Mouse (Mus musculus): ENCODE data around the gene Tbc1d16. TPM values are rescaled to one million over a fixed set of nuclear protein-coding genes. Genes with fewer than 3 reads are reported as not detected.
A peak's percentile ranks its signal among the peaks of the same experiment; 100 is the strongest.

Gene Tbc1d16
- polyA plus RNA-seq, 1 experiment from 2014 or later = 17.5 TPM

- 11% methylated on average over 8 of the region's 8 CpGs for WGBS
- ATAC-seq (ENCODE audit: insufficient read depth) = no peak
- TF ChIP-seq CTCF (IDR thresholded peaks at IDR 0.05; ENCODE audit: low read depth) = no peak
These were observed 8.1 kb upstream of the Tbc1d16 start for GRCm38 (mm10) chr11:119236354-119236753.

GRCm38 (mm10) chr11:119235596-119235995 lies 7.3 kb upstream of the Tbc1d16 start:
- no peak overlapping the region for H3K27ac ChIP-seq (ENCODE audit: low read depth)
- peak; percentile 80 for DNase-seq
- H3K27me3 ChIP-seq (ENCODE audit: insufficient read depth, low read length) = no peaks in the 10 kb centered on the region
- no peaks in the 10 kb centered on the region for H3K9me3 ChIP-seq (ENCODE audit: low read depth, low read length)
- H3K4me3 ChIP-seq (ENCODE audit: low read depth, low read length) = no peak overlapping the region
- no peaks in the 10 kb centered on the region for H3K4me1 ChIP-seq (ENCODE audit: insufficient read depth)
- ATAC-seq (ENCODE audit: insufficient read depth) = no peak
- TF ChIP-seq CTCF (IDR thresholded peaks at IDR 0.05; ENCODE audit: low read depth) = peak; percentile 78
- no peaks in the 10 kb centered on the region for H3K36me3 ChIP-seq (ENCODE audit: insufficient read depth)
- WGBS = 79% methylated on average over 4 of the region's 4 CpGs
- no peak overlapping the region for H3K4me2 ChIP-seq
- no peak overlapping the region for H3K9ac ChIP-seq

More at GRCm38 (mm10) chr11:119236354-119236753, 8.1 kb upstream of the Tbc1d16 start:
- Histone ChIP-seq H3K9ac (no peak overlapping the region), H3K4me1 (ENCODE audit: insufficient read depth) (no peaks in the 10 kb centered on the region), H3K9me3 (ENCODE audit: low read depth, low read length) (no peaks in the 10 kb centered on the region), H3K4me3 (ENCODE audit: low read depth, low read length) (no peak overlapping the region), H3K27me3 (ENCODE audit: insufficient read depth, low read length) (no peaks in the 10 kb centered on the region), H3K4me2 (no peak overlapping the region), H3K27ac (ENCODE audit: low read depth) (no peak overlapping the region), H3K36me3 (ENCODE audit: insufficient read depth) (no peaks in the 10 kb centered on the region)
- peak; percentile 77 for DNase-seq

GRCm38 (mm10) chr11:119234770-119235169 lies 6.5 kb upstream of the Tbc1d16 start:
- 0 out of 2 replicates have a peak, but pooled peaks have one; percentile 8 for TF ChIP-seq CTCF (IDR thresholded peaks at IDR 0.05; ENCODE audit: low read depth)
- no peak for DNase-seq
- ATAC-seq (ENCODE audit: insufficient read depth) = no peak
- 90% methylated on average over 10 of the region's 10 CpGs for WGBS
- no peak overlapping the region for H3K4me2 ChIP-seq
- no peaks in the 10 kb centered on the region for H3K36me3 ChIP-seq (ENCODE audit: insufficient read depth)
- no peak overlapping the region for H3K4me3 ChIP-seq (ENCODE audit: low read depth, low read length)
- no peak overlapping the region for H3K27ac ChIP-seq (ENCODE audit: low read depth)
- no peaks in the 10 kb centered on the region for H3K9me3 ChIP-seq (ENCODE audit: low read depth, low read length)
- no peak overlapping the region for H3K9ac ChIP-seq
- no peaks in the 10 kb centered on the region for H3K4me1 ChIP-seq (ENCODE audit: insufficient read depth)
- H3K27me3 ChIP-seq (ENCODE audit: insufficient read depth, low read length) = no peaks in the 10 kb centered on the region

- peak overlapping the region; percentile 80 for H3K9ac ChIP-seq
- peak overlapping the region; percentile 100 for H3K4me2 ChIP-seq
- no peaks in the 10 kb centered on the region for H3K9me3 ChIP-seq (ENCODE audit: low read depth, low read length)
- H3K4me1 ChIP-seq (ENCODE audit: insufficient read depth) = peaks cover 22% of the 10 kb centered on the region
- no peak for TF ChIP-seq CTCF (IDR thresholded peaks at IDR 0.05; ENCODE audit: low read depth)
- WGBS = 1% methylated on average over 34 of the region's 34 CpGs
- H3K27me3 ChIP-seq (ENCODE audit: insufficient read depth, low read length) = no peaks in the 10 kb centered on the region
- ATAC-seq (ENCODE audit: insufficient read depth) (peak; percentile 82), DNase-seq (peak; percentile 92)
- no peaks in the 10 kb centered on the region for H3K36me3 ChIP-seq (ENCODE audit: insufficient read depth)
- peak overlapping the region; percentile 46; the same call in 1 of the 2 replicates for H3K27ac ChIP-seq (ENCODE audit: low read depth)
- peak overlapping the region; percentile 78 for H3K4me3 ChIP-seq (ENCODE audit: low read depth, low read length)
These were observed 737 bp upstream of the Tbc1d16 start for GRCm38 (mm10) chr11:119228846-119229626.

- TF ChIP-seq CTCF (IDR thresholded peaks at IDR 0.05; ENCODE audit: low read depth) = no peak
- 0 out of 2 replicates have a peak overlapping the region, but pooled peaks have one; percentile 46 for H3K27ac ChIP-seq (ENCODE audit: low read depth)
- no peak for DNase-seq
- ATAC-seq (ENCODE audit: insufficient read depth) = no peak
- peaks cover 34% of the 10 kb centered on the region for H3K4me1 ChIP-seq (ENCODE audit: insufficient read depth)
- peak overlapping the region; percentile 80 for H3K9ac ChIP-seq
- peak overlapping the region; percentile 78 for H3K4me3 ChIP-seq (ENCODE audit: low read depth, low read length)
- H3K9me3 ChIP-seq (ENCODE audit: low read depth, low read length) = no peaks in the 10 kb centered on the region
- no peaks in the 10 kb centered on the region for H3K27me3 ChIP-seq (ENCODE audit: insufficient read depth, low read length)
- H3K4me2 ChIP-seq = peak overlapping the region; percentile 100
- no peaks in the 10 kb centered on the region for H3K36me3 ChIP-seq (ENCODE audit: insufficient read depth)
- WGBS = under 1% methylated on average over 12 of the region's 12 CpGs
These were observed 708 bp downstream of the Tbc1d16 start for GRCm38 (mm10) chr11:119227591-119227990.

GRCm38 (mm10) chr11:119225634-119226033 lies 2.7 kb downstream of the Tbc1d16 start:
- ATAC-seq (ENCODE audit: insufficient read depth) (no peak), DNase-seq (no peak)
- Histone ChIP-seq H3K4me2 (peak overlapping the region; percentile 100; the same call in 1 of the 2 replicates), H3K4me1 (ENCODE audit: insufficient read depth) (peaks cover 38% of the 10 kb centered on the region), H3K9me3 (ENCODE audit: low read depth, low read length) (no peaks in the 10 kb centered on the region), H3K4me3 (ENCODE audit: low read depth, low read length) (no peak overlapping the region), H3K36me3 (ENCODE audit: insufficient read depth) (no peaks in the 10 kb centered on the region), H3K27ac (ENCODE audit: low read depth) (no peak overlapping the region), H3K9ac (no peak overlapping the region), H3K27me3 (ENCODE audit: insufficient read depth, low read length) (no peaks in the 10 kb centered on the region)
- 67% methylated on average over 9 of the region's 9 CpGs for WGBS
- TF ChIP-seq CTCF (IDR thresholded peaks at IDR 0.05; ENCODE audit: low read depth) = no peak

GRCm38 (mm10) chr11:119224926-119225325 lies 3.4 kb downstream of the Tbc1d16 start:
- Histone ChIP-seq H3K4me3 (ENCODE audit: low read depth, low read length) (no peak overlapping the region), H3K9me3 (ENCODE audit: low read depth, low read length) (no peaks in the 10 kb centered on the region), H3K27ac (ENCODE audit: low read depth) (no peak overlapping the region), H3K27me3 (ENCODE audit: insufficient read depth, low read length) (no peaks in the 10 kb centered on the region), H3K4me1 (ENCODE audit: insufficient read depth) (peaks cover 41% of the 10 kb centered on the region), H3K36me3 (ENCODE audit: insufficient read depth) (no peaks in the 10 kb centered on the region), H3K9ac (no peak overlapping the region), H3K4me2 (no peak overlapping the region)
- no peak for ATAC-seq (ENCODE audit: insufficient read depth)
- TF ChIP-seq CTCF (IDR thresholded peaks at IDR 0.05; ENCODE audit: low read depth) = no peak
- 92% methylated on average over 6 of the region's 6 CpGs for WGBS
- no peak for DNase-seq

Data from lung, embryonic 14.5 days (tissue).